Mouse (Mus musculus) embryonic stem cell, embryonic (primary cell): ENCODE measurements around the gene Galnt15.

Experiments used
- CTCF ChIA-PET, 4 experiments: fragments of 300-600 bp in 2 of 4; fragments of 350-600 bp in 2 of 4; sonication (Branson Sonifier 250); formaldehyde crosslinking; loops; one replicate each; lab custom pipeline; 2022; ENCODE audit warnings: inconsistent platforms in 2 of 4; lab: Charles Lee
- POLR2A ChIA-PET, 4 experiments: fragments of 300-600 bp in 2 of 4; fragments of 350-600 bp in 2 of 4; sonication (Branson Sonifier 250); formaldehyde crosslinking; loops; one replicate each; lab custom pipeline; 2022; ENCODE audit warnings: antibody characterized with exemption in 4 of 4, inconsistent platforms in 1 of 4; lab: Charles Lee

The Galnt15 gene

GRCm38 (mm10) chr14:32096740-32097139 is 68.0 kb downstream of the Galnt15 start:
- ChIA-PET CTCF (interaction anchor here in 1 of 4 experiments (0.6 kb wide), 1 partner anchor 10 kb away, joined by 13 read pairs; no protein-coding TSS in a partner anchor), POLR2A (interaction anchor here in 1 of 4 experiments (2.1 kb wide), 1 partner anchor 62 kb away, joined by 4 read pairs; the partner anchor contains the start of gene Ncoa4)

GRCm38 (mm10) chr14:32097691-32098090 is 68.9 kb downstream of the Galnt15 start:
- ChIA-PET CTCF (interaction anchor here in 1 of 4 experiments (0.6 kb wide), 1 partner anchor 10 kb away, joined by 8 read pairs; no protein-coding TSS in a partner anchor), POLR2A (interaction anchor here in 2 of 4 experiments (1.0 to 1.1 kb wide), 2 partner anchors 19 to 36 kb away, joined by 3 to 4 read pairs; no protein-coding TSS in a partner anchor)

GRCm38 (mm10) chr14:32098951-32099350 is 70.2 kb downstream of the Galnt15 start:
- ChIA-PET POLR2A (interaction anchor here in 3 of 4 experiments (0.6 to 2.1 kb wide), 8 partner anchors 11 to 98 kb away, joined by 3 to 13 read pairs (median 4); partner anchors contain the start of genes Dph3 (in 1 of the 3), Ncoa4 (in 1 of the 3) and Oxnad1 (in 1 of the 3)), CTCF (interaction anchor here in 1 of 4 experiments (0.6 kb wide), 1 partner anchor 131 kb away, joined by 3 read pairs; no protein-coding TSS in a partner anchor)

DNA sequence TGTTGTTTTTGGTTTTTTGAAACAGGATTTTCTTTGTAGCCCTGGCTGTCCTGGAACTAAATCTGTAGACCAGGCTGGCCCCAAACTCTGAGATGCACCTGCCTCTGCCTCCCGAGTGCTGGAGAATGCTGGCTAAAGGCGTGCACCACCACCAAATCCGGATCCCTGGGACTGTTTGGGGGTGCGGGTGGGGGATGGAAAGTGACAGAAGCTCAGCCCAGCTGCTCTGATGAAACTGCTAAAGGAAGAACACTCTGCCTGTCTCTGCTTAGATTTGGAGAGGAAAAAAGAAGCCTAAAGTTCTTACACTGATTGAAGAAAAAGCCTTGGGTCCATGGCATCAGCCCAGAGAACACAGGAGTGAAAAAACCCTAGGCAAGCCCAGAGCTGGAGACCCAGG is 74.8 kb downstream of the Galnt15 start:
- CTCF ChIA-PET = interaction anchor here in 1 of 4 experiments (0.6 to 1.5 kb wide), 2 partner anchors 16 to 89 kb away, joined by 3 read pairs; no protein-coding TSS in a partner anchor

GRCm38 (mm10) chr14:32105663-32106062 is 76.9 kb downstream of the Galnt15 start:
- ChIA-PET CTCF (interaction anchor here in 2 of 4 experiments (0.9 to 1.1 kb wide), 2 partner anchors 21 to 87 kb away, joined by 4 to 5 read pairs; partner anchors contain the start of gene Oxnad1 (in 1 of the 2)), POLR2A (interaction anchor here (0.6 to 2.6 kb wide), 24 partner anchors 10 to 763 kb away, joined by 3 to 19 read pairs (median 4); partner anchors contain the start of genes Dph3 (in 2 of the 4), Ncoa4 (in 2 of the 4), Hacl1 (in 1 of the 4) and Oxnad1 (in 1 of the 4))

More for the DNA sequence above, 74.8 kb downstream of the Galnt15 start:
- POLR2A ChIA-PET = interaction anchor here in 2 of 4 experiments (0.5 to 2.8 kb wide), 16 partner anchors 8 to 442 kb away, joined by 3 to 13 read pairs (median 4); partner anchors contain the start of genes Dph3 (in 2 of the 2), Ncoa4 (in 2 of the 2) and Oxnad1 (in 2 of the 2)

DNA sequence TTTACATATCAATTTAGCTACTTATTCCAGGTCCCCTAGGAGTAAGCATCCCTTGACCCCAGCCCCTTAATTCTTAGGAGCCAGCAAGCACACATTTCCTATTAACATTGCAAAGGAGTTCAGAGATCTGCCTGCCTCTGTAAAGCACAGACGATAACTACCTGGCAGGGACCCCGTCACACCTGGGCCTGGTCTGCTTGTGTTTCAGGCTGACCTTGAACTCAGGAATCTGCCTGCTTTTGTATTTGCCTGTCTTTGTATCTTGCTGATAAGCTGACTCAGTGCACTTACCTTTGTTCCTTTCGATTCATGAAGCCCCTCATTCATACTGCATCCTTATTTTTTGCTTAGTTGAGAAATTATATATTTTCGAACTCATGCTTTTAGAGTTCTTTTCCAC is 78.1 kb downstream of the Galnt15 start:
- ChIA-PET POLR2A (interaction anchor here (0.6 to 2.6 kb wide), 29 partner anchors 14 to 419 kb away, joined by 3 to 19 read pairs (median 4); partner anchors contain the start of genes Ncoa4 (in 3 of the 4), Dph3 (in 1 of the 4), Oxnad1 (in 1 of the 4) and Parg (in 1 of the 4)), CTCF (interaction anchor here in 3 of 4 experiments (0.6 to 1.1 kb wide), 4 partner anchors 10 to 162 kb away, joined by 4 to 13 read pairs (median 4); no protein-coding TSS in a partner anchor)
